Mouse (Mus musculus) retina, adult 2 months (tissue): Measurements from ENCODE around the gene Pla2g2c.

Source experiments
- DNase-seq: peaks from one replicate; pipeline ENCODE4 v3.0.0-alpha.2; 2012; ENCODE audit warnings: low read depth, low spot score

The Pla2g2c gene

DNA sequence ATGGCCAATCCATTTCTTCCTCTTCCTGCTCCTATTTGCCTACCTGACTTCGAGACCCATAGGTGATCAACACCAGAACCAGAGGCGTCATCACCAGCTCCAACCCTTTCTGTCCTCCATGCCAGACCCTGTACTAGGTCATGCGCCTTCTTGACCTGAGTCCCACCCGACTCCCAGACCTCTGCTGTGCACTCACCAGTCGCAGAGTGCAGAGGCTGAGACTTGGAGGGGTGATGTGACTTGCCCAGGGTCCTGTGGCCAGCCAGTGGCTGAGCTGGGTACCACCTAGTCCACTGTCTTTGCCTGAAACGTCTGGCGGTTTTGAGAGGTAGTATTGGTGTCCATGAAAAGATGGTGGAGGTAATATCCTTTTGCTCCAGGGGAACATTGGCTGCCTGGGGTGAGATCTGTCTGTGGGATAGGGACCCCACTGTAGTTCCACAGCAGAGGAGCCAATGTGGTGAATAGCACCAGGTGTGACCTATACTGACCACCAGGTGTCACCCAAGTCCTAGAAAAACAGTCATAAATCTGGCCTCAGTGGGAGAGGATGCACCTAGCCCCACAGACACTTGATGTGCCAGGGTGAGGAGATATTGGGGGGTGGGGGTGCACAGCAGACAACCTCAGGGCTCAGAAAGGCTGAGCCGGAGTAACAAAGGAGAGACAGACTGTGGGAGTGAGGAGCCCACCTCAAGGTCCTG lies 23.9 kb downstream of the Pla2g2c start:
- peak; percentile 44 for DNase-seq

GRCm38 (mm10) chr4:138752603-138753002 lies 28.0 kb downstream of the Pla2g2c start:
- DNase-seq = no peak

DNA sequence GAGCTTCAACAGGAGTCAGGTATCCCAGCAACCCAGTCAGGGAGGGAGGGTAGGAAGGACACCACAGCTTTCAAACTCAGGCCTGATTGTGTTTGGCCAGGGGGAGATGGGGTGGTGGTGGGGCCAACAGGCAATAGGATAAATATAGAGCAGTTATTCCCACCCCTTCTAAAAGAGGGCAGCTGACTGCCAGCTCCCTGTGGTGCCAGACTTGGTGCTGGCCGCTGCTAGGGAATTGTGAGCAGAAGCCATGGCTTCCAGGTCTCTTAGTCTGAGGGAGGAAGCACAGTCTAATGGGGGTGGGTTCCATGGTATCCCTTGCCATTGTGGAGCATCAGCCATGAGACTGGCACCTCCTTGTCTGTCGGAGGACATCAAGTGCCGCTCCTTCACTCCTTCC lies 29.0 kb downstream of the Pla2g2c start:
- DNase-seq = no peak

GRCm38 (mm10) chr4:138754432-138754831 lies 29.8 kb downstream of the Pla2g2c start:
- DNase-seq = no peak

DNA sequence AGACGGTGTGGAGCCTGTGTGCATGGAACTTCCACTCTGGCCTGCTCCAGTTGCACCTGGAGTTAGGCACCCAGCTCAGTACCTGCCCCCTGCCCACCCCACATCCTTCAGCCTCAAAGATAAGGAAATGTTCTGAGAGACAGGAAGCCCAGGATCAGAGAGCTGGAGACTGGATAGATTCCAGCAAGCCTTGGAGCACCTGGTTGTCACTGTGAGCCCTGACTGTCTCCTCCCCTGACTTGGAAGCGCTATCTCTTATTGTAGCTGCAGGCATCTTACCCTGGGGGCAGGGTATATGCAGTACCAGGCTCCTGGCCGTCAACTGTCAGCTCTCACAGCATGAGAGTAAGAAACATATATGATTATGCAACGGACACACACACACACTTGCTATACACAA lies 30.8 kb downstream of the Pla2g2c start:
- DNase-seq = no peak

- no peak for DNase-seq
These were observed 31.4 kb downstream of the Pla2g2c start for GRCm38 (mm10) chr4:138755983-138756382.

DNA sequence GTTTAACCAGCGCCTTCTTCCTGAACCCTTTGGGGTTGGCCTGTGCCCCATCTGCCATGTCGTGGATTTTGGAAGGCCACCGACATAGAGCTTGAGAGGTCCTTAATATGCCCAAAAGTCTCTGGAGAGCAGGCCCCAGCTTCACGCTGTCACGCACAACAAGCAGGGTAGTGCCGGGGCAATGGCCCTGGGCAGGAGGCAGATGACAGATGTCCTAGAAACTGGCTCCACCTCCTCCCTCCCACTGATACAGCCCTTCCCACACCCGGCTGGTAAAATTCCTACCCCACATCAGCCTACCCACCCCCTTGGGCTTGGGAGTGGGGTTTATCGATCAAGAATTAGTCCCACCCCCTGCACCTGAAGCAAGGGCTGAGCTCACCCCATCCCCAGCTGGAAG lies 32.8 kb downstream of the Pla2g2c start, which contains the start of gene Pla2g2f:
Pla2g2f (minus strand) TSS at position 211 of the 400 bp plus-strand sequence.
- DNase-seq = no peak

- DNase-seq = no peak
These were observed 37.7 kb downstream of the Pla2g2c start for GRCm38 (mm10) chr4:138762266-138762665.

- no peak for DNase-seq
These were observed 47.4 kb downstream of the Pla2g2c start for GRCm38 (mm10) chr4:138771970-138772369.

DNA sequence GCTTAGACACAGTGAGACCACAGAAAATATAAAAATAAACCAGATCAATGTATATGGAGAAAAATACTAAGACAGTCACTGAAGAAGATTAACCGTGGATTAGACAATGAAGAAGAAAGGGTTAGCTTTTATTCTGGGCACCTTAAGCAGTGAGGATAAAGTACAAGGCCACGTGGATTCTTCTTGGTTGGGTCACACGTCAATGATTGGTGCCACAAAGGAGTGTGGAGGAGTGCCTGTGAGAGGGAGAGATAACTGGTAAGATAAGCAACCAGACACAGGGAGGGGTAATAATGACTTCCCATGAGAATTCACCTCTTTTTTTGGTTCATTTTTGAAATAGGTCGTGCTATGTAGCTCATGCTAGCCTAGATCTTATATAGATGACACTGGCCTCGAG lies 47.8 kb downstream of the Pla2g2c start:
- no peak for DNase-seq

GRCm38 (mm10) chr4:138775435-138775834 lies 50.8 kb downstream of the Pla2g2c start, which contains the start of gene Pla2g2d:
Pla2g2d (plus strand) TSS chr4:138775735.
- no peak for DNase-seq

- DNase-seq = no peak
These were observed 53.1 kb downstream of the Pla2g2c start for GRCm38 (mm10) chr4:138777417-138778407.

GRCm38 (mm10) chr4:138780300-138780699 lies 55.7 kb downstream of the Pla2g2c start:
- no peak for DNase-seq

DNA sequence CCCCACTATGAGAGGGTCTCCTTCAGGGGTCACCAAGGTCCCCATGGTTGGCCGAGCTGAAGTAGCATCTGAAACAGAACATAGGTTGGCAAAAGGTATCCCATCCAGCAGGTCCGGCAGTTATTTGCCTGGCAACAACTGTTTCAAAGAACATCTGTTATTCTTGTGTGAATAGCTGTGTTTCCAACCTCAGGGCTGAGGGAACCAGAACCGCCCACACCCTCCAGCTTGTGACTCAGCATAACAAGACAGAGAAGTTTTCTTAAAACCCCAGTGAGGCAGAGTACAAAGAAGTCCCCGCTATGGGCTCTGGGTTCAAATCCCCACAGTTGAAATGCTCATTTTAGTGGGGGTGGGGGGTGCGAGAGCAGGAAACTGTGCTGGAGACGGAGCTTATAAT lies 57.5 kb downstream of the Pla2g2c start:
- no peak for DNase-seq

DNA sequence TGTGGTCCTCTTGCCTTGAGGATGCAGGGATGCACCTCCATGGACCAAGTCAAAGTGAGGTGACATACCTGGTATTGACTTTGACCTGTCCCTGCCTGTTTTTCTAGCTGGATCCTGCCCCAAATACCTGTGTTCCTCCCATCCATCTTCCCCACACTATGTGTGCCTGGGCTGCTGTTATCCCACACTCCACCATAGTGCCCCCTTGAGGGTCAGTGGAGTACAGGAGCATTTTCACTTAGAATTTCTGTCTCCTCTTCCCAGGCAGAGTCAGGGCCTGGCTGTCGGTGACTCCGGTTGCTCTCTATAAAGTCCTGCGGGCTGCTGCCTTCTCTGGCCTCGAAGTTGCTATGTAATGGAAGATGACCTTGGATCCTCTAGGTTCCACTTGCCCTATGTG lies 61.1 kb downstream of the Pla2g2c start:
- DNase-seq = no peak

GRCm38 (mm10) chr4:138786141-138786540 lies 61.5 kb downstream of the Pla2g2c start:
- no peak for DNase-seq

- DNase-seq = no peak
These were observed 63.8 kb downstream of the Pla2g2c start for GRCm38 (mm10) chr4:138788381-138788780.

- no peak for DNase-seq
These were observed 66.9 kb downstream of the Pla2g2c start for GRCm38 (mm10) chr4:138791452-138791851.

GRCm38 (mm10) chr4:138792599-138792998 lies 68.0 kb downstream of the Pla2g2c start:
- no peak for DNase-seq

DNA sequence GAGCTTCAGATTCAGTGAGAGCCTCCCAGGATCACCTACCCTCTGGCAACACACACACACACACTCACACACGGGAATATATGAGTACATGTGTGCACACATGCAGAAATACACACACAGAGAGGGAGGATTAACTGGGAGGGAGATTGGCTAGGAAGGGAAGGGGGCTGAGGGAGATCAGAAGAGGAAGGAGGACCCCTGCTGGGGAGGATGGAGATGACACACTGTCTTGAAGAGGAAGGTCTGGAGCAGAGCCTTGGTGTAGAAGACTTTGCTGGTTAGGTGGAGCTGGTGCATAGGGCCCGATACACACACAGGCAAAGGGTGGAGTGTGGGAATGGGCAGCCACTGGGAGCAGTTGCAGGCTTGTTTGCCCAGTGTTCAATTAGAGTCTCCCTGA lies 68.7 kb downstream of the Pla2g2c start:
- no peak for DNase-seq

DNA sequence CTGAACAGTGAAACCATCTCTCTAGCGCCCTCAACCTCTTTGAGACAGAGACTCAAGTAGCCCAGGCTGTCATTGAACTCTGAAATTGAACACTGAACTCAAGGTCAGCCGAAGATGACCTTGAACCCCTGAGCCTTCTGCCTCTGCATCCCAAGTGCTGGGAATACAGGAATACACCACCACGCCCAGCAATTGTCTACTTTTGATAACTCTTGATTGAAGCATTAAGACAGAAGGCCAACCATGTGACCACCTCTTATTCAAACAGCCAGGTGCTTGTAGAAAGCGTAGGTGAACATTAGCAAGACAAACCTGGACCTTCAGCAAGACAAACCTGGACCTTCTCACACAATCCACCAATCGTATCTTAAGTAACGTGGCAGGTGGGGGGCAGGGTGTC lies 69.8 kb downstream of the Pla2g2c start:
- DNase-seq = no peak
